Mouse (Mus musculus): Measurements from ENCODE around the gene Ddn.

Gene Ddn

GRCm38 (mm10) chr15:98835291-98835690, 26.0 kb upstream of the Ddn start:
- TF ChIP-seq POU5F1 (IDR thresholded peaks at IDR 0.05; ENCODE audit: borderline replicate concordance, low read length) = no peak
- no peak for TF ChIP-seq NANOG (IDR thresholded peaks at IDR 0.05; ENCODE audit: borderline replicate concordance, low read length)
- TF ChIP-seq CTCF (conservative IDR thresholded peaks at IDR 0.05; ENCODE audit: low read length) = no peak
- peaks cover 73% of the 10 kb centered on the region for H3K36me3 ChIP-seq (ENCODE audit: insufficient read depth, low read length)
- no peaks in the 10 kb centered on the region for H3K27me3 ChIP-seq (ENCODE audit: insufficient read depth, low read length)
- no peaks in the 10 kb centered on the region for H3K9me3 ChIP-seq (ENCODE audit: low read length)
- H3K4me3 ChIP-seq (replicated peaks; ENCODE audit: low read length) = peak overlapping the region; percentile 45; the same call in 1 of the 2 replicates
- peaks cover 70% of the 10 kb centered on the region for H3K4me1 ChIP-seq (replicated peaks; ENCODE audit: low read depth, low read length)

DNA sequence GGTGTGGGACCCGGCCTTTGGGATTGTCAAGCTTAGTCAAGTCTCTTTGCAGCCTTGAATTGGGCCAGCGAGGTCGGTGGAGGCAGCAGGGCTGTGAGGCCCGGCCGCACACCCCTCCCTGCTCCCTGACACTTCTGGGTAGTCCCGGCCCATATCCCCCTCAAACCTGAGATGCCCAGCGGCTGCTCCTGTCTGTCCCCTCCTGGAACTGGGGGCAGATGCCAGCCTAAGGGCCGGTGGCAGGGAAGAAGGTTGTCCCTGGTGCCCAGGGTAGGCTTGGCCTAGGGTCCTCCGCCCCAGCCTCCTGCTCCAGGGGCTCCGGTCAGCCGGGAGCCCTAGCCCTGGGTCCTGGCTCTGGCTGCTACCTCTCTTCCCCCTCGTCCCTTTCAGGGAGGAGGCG, 24.8 kb upstream of the Ddn start:
- TF ChIP-seq POU5F1 (IDR thresholded peaks at IDR 0.05; ENCODE audit: borderline replicate concordance, low read length) = no peak
- no peak for TF ChIP-seq CTCF (conservative IDR thresholded peaks at IDR 0.05; ENCODE audit: low read length)
- TF ChIP-seq NANOG (IDR thresholded peaks at IDR 0.05; ENCODE audit: borderline replicate concordance, low read length) = no peak
- no peaks in the 10 kb centered on the region for H3K27me3 ChIP-seq (ENCODE audit: insufficient read depth, low read length)

DNA sequence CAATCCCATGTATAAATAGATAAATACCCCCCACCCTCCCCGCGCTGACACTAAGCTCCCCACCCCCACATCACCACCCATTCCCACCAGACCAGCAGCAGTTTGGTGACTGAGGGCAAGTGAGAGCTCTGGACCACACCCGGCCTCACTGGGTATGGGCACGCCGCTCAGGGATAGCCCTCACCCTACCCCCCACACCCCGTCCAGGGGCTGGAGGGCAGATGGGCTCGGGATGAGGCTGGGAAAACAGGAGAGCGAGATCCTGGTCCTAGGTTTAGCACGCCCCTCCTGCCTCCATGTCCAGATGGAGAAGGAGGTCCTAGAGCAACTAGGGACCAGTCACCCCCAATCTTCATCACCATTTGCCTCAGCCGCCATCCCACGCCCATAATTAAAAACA, 24.0 kb upstream of the Ddn start:
- no peak for TF ChIP-seq POU5F1 (IDR thresholded peaks at IDR 0.05; ENCODE audit: borderline replicate concordance, low read length)
- TF ChIP-seq NANOG (IDR thresholded peaks at IDR 0.05; ENCODE audit: borderline replicate concordance, low read length) = no peak
- TF ChIP-seq CTCF (conservative IDR thresholded peaks at IDR 0.05; ENCODE audit: low read length) = no peak
- H3K4me3 ChIP-seq (replicated peaks; ENCODE audit: low read length) = no peak overlapping the region

More for the DNA sequence above, 24.8 kb upstream of the Ddn start:
- H3K4me3 ChIP-seq (replicated peaks; ENCODE audit: low read length) = no peak overlapping the region
- peaks cover 65% of the 10 kb centered on the region for H3K36me3 ChIP-seq (ENCODE audit: insufficient read depth, low read length)
- H3K9me3 ChIP-seq (ENCODE audit: low read length) = no peaks in the 10 kb centered on the region
- H3K4me1 ChIP-seq (replicated peaks; ENCODE audit: low read depth, low read length) = peaks cover 70% of the 10 kb centered on the region

DNA sequence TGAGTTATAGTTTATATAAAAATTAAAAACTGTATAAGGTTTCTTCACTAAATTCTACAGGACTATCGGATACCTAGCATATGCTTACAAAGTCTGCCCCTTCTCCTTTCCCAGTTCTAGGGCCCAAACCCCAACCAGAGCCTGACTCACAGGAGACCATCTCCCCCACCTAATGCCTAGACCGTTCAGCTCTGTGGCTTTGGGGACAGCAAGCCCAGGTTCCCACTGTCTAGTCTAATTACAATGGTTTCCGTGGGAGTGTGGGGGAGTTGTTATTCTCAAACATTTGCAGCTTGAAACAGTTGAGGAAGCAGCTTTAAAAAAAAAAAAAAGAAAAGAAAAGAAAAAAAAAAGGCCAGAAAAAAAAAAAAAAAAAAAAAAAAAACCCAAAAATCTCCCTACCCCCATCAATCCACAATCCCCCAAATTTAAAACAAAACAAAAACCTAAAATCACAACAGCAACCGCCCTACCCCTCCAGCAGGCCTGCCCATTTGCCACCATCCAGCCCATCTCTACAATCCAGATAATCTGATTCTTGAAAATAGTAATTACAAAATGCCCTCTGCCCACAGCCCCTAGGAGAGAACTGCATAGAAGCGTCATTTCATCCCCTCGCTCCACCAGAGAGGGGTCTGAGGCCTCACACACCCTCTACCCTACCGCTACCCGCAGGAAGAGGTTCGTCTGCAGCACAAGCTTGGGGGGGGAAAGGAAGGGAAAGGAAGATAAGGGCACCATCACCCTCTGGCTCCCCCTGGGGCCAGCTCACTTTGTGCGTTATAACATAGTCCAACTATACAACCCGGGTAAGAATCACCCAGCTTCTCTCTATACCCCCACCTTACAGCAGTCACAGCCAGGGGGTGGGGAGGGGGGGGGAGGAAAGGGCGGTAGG, 23.1 kb upstream of the Ddn start:
- Histone ChIP-seq H3K4me1 (replicated peaks; ENCODE audit: low read depth, low read length) (peaks cover 79% of the 10 kb centered on the region), H3K27me3 (ENCODE audit: insufficient read depth, low read length) (no peaks in the 10 kb centered on the region), H3K9me3 (ENCODE audit: low read length) (no peaks in the 10 kb centered on the region), H3K4me3 (replicated peaks; ENCODE audit: low read length) (no peak overlapping the region), H3K36me3 (ENCODE audit: insufficient read depth, low read length) (peaks cover 60% of the 10 kb centered on the region)
- TF ChIP-seq CTCF (conservative IDR thresholded peaks at IDR 0.05; ENCODE audit: low read length) = no peak
- no peak for TF ChIP-seq POU5F1 (IDR thresholded peaks at IDR 0.05; ENCODE audit: borderline replicate concordance, low read length)
- no peak for TF ChIP-seq NANOG (IDR thresholded peaks at IDR 0.05; ENCODE audit: borderline replicate concordance, low read length)

More for the DNA sequence above, 24.0 kb upstream of the Ddn start:
- Histone ChIP-seq H3K27me3 (ENCODE audit: insufficient read depth, low read length) (no peaks in the 10 kb centered on the region), H3K9me3 (ENCODE audit: low read length) (no peaks in the 10 kb centered on the region), H3K36me3 (ENCODE audit: insufficient read depth, low read length) (peaks cover 61% of the 10 kb centered on the region), H3K4me1 (replicated peaks; ENCODE audit: low read depth, low read length) (peaks cover 74% of the 10 kb centered on the region)

DNA sequence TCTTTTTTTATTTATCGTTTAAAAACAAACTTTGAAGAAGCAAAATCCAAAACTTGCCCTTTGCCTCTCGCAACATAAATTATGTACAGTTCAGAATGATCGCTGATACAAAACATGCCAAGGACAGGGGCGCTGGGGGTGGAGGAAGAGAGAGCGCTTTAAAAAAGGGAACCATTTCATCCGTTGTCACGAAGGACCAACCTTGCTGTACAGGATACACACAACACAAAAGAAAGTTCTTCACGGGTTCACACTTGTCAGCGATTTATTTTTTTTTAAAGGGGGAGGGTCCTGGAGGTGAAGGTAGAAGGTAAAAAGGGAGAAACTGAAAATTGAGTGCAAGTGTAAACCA, 22.4 kb upstream of the Ddn start:
- TF ChIP-seq POU5F1 (IDR thresholded peaks at IDR 0.05; ENCODE audit: borderline replicate concordance, low read length) (no peak), CTCF (conservative IDR thresholded peaks at IDR 0.05; ENCODE audit: low read length) (no peak), NANOG (IDR thresholded peaks at IDR 0.05; ENCODE audit: borderline replicate concordance, low read length) (no peak)
- Histone ChIP-seq H3K9me3 (ENCODE audit: low read length) (no peaks in the 10 kb centered on the region), H3K4me1 (replicated peaks; ENCODE audit: low read depth, low read length) (peaks cover 79% of the 10 kb centered on the region), H3K4me3 (replicated peaks; ENCODE audit: low read length) (peak overlapping the region; percentile 91), H3K27me3 (ENCODE audit: insufficient read depth, low read length) (no peaks in the 10 kb centered on the region), H3K36me3 (ENCODE audit: insufficient read depth, low read length) (peaks cover 59% of the 10 kb centered on the region)

GRCm38 (mm10) chr15:98830736-98831683, 21.7 kb upstream of the Ddn start, which contains the start of gene Prkag1:
Gene Prkag1, minus strand, starts transcription at chr15:98831521.
- Histone ChIP-seq H3K36me3 (ENCODE audit: insufficient read depth, low read length) (peaks cover 57% of the 10 kb centered on the region), H3K4me3 (replicated peaks; ENCODE audit: low read length) (peak within 1 kb of the TSS; percentile 91), H3K9me3 (ENCODE audit: low read length) (no peaks in the 10 kb centered on the region), H3K4me1 (replicated peaks; ENCODE audit: low read depth, low read length) (peaks cover 82% of the 10 kb centered on the region), H3K27me3 (ENCODE audit: insufficient read depth, low read length) (no peaks in the 10 kb centered on the region)
- no peak for TF ChIP-seq CTCF (conservative IDR thresholded peaks at IDR 0.05; ENCODE audit: low read length)
- no peak for TF ChIP-seq POU5F1 (IDR thresholded peaks at IDR 0.05; ENCODE audit: borderline replicate concordance, low read length)
- TF ChIP-seq NANOG (IDR thresholded peaks at IDR 0.05; ENCODE audit: borderline replicate concordance, low read length) = no peak

GRCm38 (mm10) chr15:98827611-98828011, 18.3 kb upstream of the Ddn start:
- TF ChIP-seq POU5F1 (IDR thresholded peaks at IDR 0.05; ENCODE audit: borderline replicate concordance, low read length) (no peak), NANOG (IDR thresholded peaks at IDR 0.05; ENCODE audit: borderline replicate concordance, low read length) (no peak), CTCF (conservative IDR thresholded peaks at IDR 0.05; ENCODE audit: low read length) (no peak)
- H3K27me3 ChIP-seq (ENCODE audit: insufficient read depth, low read length) = no peaks in the 10 kb centered on the region
- H3K4me1 ChIP-seq (replicated peaks; ENCODE audit: low read depth, low read length) = peaks cover 70% of the 10 kb centered on the region
- peaks cover 53% of the 10 kb centered on the region for H3K36me3 ChIP-seq (ENCODE audit: insufficient read depth, low read length)
- H3K4me3 ChIP-seq (replicated peaks; ENCODE audit: low read length) = 0 out of 2 replicates have a peak overlapping the region, but pooled peaks have one; percentile 1
- no peaks in the 10 kb centered on the region for H3K9me3 ChIP-seq (ENCODE audit: low read length)

GRCm38 (mm10) chr15:98823434-98823833, 14.1 kb upstream of the Ddn start:
- Histone ChIP-seq H3K27me3 (ENCODE audit: insufficient read depth, low read length) (no peaks in the 10 kb centered on the region), H3K4me1 (replicated peaks; ENCODE audit: low read depth, low read length) (peaks cover 62% of the 10 kb centered on the region), H3K4me3 (replicated peaks; ENCODE audit: low read length) (no peak overlapping the region), H3K36me3 (ENCODE audit: insufficient read depth, low read length) (peaks cover 66% of the 10 kb centered on the region), H3K9me3 (ENCODE audit: low read length) (no peaks in the 10 kb centered on the region)
- peak; percentile 36; the same call in 1 of the 2 replicates for TF ChIP-seq CTCF (conservative IDR thresholded peaks at IDR 0.05; ENCODE audit: low read length)
- no peak for TF ChIP-seq POU5F1 (IDR thresholded peaks at IDR 0.05; ENCODE audit: borderline replicate concordance, low read length)
